In the genomic region with DNA sequence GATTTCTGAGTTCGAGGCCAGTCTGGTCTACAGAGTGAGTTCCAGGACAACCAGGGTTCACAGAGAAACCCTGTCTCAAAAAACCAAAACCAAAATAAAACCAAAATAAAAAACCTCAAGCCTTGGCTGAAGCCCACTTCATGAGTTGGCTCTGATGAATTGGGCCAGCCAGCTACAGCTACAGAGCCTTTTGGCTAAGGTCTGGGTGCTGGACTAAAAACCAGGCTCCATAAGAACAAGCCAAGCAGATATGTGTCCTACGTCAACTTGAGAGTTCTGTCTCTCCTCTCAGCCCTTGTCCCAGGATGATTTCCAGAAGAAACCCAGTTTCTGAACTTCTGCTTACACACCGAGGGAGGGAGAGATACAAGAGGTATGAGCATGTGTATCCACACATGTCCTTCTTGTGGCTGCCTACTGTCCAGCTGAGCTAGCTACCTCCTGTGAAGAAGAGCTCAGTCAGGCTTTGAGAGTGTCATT, we compare ENCODE assay signal across 16 mouse cellular contexts. TPM values are rescaled to one million over a fixed set of nuclear protein-coding genes. Genes with fewer than 3 reads are reported as not detected.
"Had no signal": no experiment of that assay in that cellular context is flagged by ENCODE, and none has a peak within 500 bp of the region (broad histone marks: within the 10 kb centered on the region; RNA-seq: fewer than 3 reads in every experiment).

No protein-coding gene starts in this region.

- DNase-seq: gastrocnemius, postnatal 10 days; gastrocnemius, postnatal 25 days; kidney, adult 11 months; kidney, adult 2 months; kidney, adult 9 months; kidney, postnatal 14 days; kidney, postnatal 36 days; layer of hippocampus, adult 9-11 months; layer of hippocampus, postnatal 36 days; left cerebral cortex, postnatal 4 days; liver; liver, embryonic 13.5 days; liver, postnatal 0 days had no signal

RNA-seq across cellular contexts. Expression of a gene that starts 2.3 kb away (rescaled TPM):
- total RNA-seq: hematopoietic stem cell, adult 5-6 weeks; layer of hippocampus, adult 18-20 months; layer of hippocampus, postnatal 36 days; left cerebral cortex, adult 18-20 months; left cerebral cortex, postnatal 4 days had no signal
